Mouse (Mus musculus): Measurements from ENCODE around the gene Smc3.
A peak's percentile ranks its signal among the peaks of the same experiment; 100 is the strongest.
"Not testable (repeated sequence)": the region's sequence is repeated elsewhere in the genome, so short reads cannot be mapped to it uniquely, and the experiment has no call there.

The Smc3 gene

GRCm38 (mm10) chr19:53577025-53577800 is 23.0 kb upstream of the Smc3 start:
- no peak for DNase-seq

DNA sequence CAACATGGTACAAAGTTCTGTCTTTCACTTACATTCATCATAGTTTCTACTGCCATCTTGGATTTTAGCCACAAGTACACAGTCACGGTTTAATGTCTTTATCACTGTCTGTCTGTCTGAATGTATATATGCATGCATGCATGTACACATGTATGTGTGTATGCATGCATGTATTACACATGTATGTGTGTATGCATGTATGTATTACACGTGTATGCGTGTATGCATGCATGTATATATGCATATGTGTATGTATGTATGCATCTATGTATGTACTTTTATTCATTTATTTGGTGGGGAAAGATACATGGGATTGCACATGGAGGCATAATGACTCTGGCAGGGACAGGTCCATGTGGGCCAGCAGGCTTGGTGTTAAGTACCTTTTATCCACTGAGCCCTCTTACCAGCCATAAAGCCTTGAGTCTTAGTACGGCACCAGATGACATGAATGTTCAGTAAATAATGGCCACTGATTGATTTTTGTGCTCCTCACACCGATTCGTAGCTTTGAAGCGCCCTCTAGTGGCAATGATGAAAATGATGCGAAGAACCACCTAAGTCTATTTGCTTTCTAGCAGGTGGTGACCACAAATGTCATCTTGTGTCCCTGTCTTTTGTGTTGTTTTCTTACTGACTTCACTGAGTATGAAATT is 21.5 kb upstream of the Smc3 start:
- peak; percentile 81 for DNase-seq

GRCm38 (mm10) chr19:53580271-53580670 is 19.9 kb upstream of the Smc3 start:
- not testable (repeated sequence) for DNase-seq

GRCm38 (mm10) chr19:53587686-53588085 is 12.5 kb upstream of the Smc3 start:
- not testable (repeated sequence) for DNase-seq

GRCm38 (mm10) chr19:53588968-53589367 is 11.2 kb upstream of the Smc3 start, which contains the start of gene Nutf2-ps1:
TSS of gene Nutf2-ps1 (minus strand) at chr19:53589068.
- not testable (repeated sequence) for DNase-seq

DNA sequence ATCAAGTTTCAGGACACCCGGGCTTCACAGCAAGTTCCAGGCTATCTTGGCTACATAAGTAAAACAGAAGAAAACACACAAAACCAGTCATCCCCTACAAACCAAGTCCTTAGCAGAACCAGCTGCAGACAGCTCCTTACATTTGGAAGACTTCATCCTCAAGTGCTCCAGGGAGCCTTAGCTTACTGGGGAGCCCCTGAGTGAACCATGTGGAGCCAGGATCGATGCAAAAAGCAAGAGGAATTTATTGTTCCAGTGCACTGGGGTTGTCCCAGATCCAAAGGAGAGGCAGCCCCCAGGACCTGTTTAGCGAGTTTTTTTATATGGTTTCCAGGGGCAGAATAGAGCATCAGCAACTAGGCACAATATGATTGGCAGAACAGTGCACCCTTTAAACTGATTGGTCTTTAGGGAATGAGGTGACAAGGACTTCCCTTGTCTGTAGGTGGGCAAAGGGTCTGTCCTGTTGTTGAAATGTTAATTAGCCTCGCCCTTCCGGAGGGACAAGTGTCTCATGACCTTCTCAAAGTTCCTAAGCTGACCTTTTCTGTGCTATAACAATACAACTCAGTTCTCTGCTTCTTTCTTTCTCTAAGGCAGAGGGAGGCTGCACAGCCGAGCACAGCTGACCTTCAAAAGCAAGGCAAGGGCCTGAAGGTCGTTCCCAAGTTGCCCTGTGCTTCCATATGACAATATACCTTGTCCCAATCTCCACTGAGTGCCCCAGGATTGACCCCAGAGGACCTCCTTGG is 3.3 kb upstream of the Smc3 start:
- no peak for DNase-seq

GRCm38 (mm10) chr19:53600549-53601362 is 558 bp downstream of the Smc3 start:
- DNase-seq: peak; percentile 74

GRCm38 (mm10) chr19:53601363-53601655 is 1.1 kb downstream of the Smc3 start:
- DNase-seq: no peak

GRCm38 (mm10) chr19:53608921-53609320 is 8.7 kb downstream of the Smc3 start:
- DNase-seq: peak; percentile 52

GRCm38 (mm10) chr19:53621681-53622080 is 21.5 kb downstream of the Smc3 start:
- no peak for DNase-seq

GRCm38 (mm10) chr19:53638041-53638440 is 37.8 kb downstream of the Smc3 start:
- no peak for DNase-seq

DNA sequence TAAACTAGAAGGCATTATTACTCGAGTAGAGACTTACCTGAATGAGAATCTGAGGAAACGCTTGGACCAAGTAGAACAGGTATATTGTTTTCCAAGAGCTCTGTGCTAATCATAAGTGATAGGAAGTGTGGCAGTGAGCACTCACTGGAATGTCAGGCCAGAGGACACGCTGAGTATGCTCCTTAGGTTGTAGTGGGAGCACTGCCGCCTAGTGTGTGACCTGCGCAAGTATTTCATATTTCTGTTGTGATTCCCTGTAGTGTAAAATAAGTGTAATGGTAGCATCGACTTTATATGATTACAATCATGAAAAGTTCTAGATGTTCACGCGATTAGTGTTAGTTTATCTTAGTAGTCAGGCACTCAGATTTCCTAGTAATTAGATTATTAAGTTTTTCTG is 38.5 kb downstream of the Smc3 start:
- DNase-seq: no peak

DNA sequence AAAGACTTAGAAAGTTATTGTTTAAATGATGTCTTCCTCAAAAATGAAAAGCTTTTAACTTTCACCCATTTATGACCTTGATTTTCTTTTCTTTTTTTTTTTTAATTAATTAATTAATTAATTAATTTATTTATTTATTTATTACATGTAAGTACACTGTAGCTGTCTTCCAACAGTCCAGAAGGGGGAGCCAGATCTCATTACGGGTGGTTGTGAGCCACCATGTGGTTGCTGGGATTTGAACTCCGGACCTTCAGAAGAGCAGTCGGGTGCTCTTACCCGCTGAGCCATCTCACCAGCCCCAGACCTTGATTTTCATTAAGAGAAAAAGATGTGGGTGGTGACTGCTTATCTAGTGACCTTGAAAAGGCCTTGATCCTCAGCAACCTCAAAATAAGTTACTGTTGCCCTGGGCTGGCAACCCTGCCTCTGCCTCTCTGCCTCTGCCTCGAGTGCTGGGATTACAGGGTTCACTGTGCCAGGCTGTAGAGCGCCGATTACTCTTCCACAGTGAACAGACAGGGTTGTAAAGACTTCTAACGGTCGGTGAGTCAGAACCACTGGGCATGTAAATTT is 43.9 kb downstream of the Smc3 start:
- no peak for DNase-seq

- no peak for DNase-seq
Observed at GRCm38 (mm10) chr19:53647301-53647700, 47.1 kb downstream of the Smc3 start.

DNA sequence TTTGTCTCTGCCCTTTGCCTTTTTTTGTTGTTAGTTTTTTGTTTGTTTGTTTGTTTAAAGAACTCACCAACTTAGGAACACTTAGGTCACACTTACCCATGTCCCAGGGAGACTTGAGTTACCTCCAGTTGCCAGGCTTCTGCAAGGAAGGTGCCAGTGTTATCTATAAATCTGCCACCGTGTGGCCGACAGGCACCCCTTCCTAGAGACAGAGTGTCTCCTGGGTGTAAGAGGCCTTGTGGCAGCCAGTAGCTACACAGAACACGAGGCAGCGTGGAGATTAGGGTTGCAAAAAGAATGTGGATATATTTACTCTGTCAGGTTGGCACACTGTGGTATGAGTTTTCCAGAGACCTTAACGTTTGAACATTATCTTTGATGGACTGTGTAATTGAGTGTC is 47.9 kb downstream of the Smc3 start:
- DNase-seq: no peak

- peak; percentile 61 for DNase-seq
Observed at GRCm38 (mm10) chr19:53648802-53649236, 48.6 kb downstream of the Smc3 start.

- DNase-seq: no peak
Observed at GRCm38 (mm10) chr19:53649361-53649760, 49.2 kb downstream of the Smc3 start.

DNA sequence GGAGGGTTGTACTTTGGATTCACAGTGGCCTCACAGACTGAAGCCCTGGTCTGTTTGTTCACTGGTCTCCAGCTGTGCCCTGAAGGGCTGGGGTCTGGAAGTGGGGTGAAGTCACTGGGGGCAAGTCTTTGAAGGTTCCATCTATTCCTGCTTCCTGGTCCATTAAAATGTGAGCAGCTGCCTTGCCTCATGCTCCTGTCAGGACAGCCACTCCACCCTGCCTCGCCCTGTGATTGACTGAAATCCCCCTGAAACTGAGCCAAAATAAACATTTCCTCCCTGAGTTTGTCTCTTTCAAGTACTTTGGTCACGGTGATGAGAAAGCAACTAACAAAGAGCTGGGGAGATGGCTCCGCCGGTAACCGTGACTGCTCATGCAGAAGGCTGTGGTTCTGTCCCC is 49.6 kb downstream of the Smc3 start:
- no peak for DNase-seq

GRCm38 (mm10) chr19:53650921-53651320 is 50.7 kb downstream of the Smc3 start:
- DNase-seq: no peak

DNA sequence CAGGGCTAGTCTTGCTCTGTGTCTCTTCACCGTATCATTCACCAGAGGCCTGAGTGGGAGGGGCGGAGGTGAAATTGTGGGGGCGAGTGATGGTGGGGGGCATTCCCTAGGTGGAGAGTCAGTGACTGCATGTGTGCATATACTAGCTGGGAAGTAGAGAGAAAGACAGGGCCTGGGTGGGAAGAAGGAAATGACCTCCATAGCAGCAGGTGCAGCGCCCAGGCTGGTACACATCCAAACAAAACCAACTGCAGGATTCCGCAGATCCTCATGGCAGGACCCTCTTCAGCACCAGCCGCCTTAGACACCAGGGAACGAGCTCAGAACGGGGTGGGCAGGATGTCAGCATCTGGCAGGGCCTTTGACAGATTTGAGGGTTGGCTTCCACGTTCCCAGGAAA is 52.1 kb downstream of the Smc3 start:
- no peak for DNase-seq

- no peak for DNase-seq
Observed at GRCm38 (mm10) chr19:53653624-53654467, 53.6 kb downstream of the Smc3 start.

GRCm38 (mm10) chr19:53656443-53656842 is 56.2 kb downstream of the Smc3 start:
- DNase-seq: not testable (repeated sequence)
